Mouse (Mus musculus) spleen, postnatal 10 days (tissue): Measurements from ENCODE around the gene Crybg2.

Experiments used
- DNase-seq, 2 experiments: peaks; one replicate each; pipeline ENCODE4 v3.0.0; 2021 to 2022; ENCODE audit warnings: low spot score in 2 of 2

Crybg2 gene

GRCm38 (mm10) chr4:134119644-134120043, 59.0 kb downstream of the Crybg2 start:
- peak in 1 of 2 experiments; percentile 77 for DNase-seq

GRCm38 (mm10) chr4:134120192-134120805, 59.7 kb downstream of the Crybg2 start:
- peak in 1 of 2 experiments; percentile 36 for DNase-seq

DNA sequence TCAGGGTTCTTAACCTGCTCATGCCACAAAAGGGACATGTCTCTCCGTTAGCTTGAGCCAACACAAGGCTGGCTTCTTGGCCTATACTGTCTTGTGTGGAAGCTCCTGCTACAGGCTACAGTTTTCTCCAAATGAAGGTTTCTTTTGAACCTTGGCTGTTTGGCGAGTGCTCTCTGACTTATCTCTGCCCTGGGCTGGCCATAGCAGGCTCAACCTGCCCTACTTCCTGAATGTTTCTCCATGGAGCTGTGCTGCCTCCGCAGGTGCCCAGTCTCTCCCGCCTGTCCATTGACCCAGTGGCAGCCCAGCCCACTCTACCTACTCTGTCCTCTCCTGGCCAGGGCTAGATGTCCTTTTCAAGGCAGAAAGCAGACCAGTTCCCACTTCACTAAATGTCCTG, 60.3 kb downstream of the Crybg2 start:
- peak in 1 of 2 experiments; percentile 16 for DNase-seq

DNA sequence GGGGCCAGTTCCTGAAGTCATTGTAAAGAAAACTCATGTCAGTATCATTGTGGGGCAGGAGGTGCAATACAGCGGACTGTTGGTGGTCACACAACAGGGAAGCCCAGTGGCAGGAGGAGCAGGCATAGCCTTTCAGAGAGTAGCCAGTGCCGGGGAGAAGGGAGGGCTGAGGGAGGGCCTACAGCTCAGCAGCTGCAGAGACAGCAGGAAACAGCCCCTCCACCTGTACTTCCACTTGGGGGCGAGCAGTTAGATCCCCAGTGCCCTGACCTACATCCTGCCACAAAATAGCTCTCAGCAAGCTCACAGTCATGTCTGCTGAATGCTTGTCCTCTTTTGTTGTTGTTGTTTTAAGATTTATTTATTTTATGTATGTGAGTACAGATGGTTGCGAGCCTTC, 61.0 kb downstream of the Crybg2 start:
- DNase-seq: peak in 1 of 2 experiments; percentile 65

GRCm38 (mm10) chr4:134122281-134122680, 61.7 kb downstream of the Crybg2 start:
- DNase-seq: peak in 1 of 2 experiments; percentile 22

DNA sequence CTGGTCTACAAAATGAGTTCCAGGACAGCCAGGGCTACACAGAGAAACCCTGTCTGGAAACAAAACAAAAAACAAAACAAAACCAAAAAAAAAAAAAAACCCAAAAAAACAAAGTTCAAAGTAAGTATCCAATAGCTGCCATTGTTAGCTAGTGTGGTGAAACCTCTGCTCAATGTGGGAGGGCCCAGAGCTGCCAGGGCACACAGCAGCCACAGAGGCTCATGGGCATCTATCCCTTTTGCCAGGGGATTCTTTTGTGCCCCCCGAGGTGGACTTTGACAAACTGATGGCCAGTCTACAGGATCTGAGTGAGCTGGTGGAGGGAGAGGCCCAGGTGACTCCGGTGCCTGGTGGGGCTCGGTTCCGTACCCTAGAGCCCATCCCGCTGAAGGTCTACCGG, 62.5 kb downstream of the Crybg2 start:
- DNase-seq: no peak

DNA sequence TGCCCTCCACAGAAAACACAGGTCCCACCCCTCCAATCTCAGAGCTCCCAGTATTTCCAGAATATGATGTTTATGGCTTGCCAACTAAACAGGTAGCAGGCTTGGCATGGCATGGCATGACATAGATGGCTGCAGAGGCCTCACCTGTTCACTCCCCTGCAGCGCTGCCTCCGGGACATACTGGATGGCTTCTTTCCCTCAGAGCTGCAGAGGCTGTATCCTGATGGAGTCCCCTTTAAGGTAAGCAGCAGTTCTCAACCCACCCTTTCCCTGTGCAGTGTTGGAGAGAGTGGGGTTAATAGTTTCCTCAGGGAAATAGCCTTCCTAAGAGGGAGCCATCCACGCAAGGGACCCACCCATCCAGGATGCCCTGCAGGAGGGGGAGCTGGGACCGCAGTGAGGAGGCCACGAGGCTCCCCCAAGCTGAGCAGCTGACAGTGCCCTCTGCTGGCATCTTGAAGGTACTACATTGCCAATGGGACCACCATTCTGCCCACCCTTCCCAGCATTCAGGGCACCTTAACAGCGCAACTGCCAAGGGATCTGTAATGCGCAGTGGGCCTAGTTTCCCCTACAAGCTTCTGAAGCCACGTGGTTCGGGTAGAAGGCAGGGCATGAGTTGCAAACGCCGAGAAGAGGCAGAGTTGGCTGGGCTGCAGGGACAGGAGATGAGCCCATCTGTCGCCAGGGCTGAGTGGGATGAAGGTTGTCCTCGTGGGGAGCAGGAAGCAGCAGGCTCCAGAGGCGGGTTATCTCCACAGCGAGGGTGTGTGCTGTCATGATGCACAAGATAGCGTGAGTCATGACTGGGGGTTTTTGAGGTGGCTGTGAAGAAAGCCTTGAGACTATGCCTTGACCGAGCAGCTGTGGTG, 63.3 kb downstream of the Crybg2 start:
- DNase-seq: peak; percentile 60 to 71

GRCm38 (mm10) chr4:134125383-134126060, 64.9 kb downstream of the Crybg2 start:
- no peak for DNase-seq

DNA sequence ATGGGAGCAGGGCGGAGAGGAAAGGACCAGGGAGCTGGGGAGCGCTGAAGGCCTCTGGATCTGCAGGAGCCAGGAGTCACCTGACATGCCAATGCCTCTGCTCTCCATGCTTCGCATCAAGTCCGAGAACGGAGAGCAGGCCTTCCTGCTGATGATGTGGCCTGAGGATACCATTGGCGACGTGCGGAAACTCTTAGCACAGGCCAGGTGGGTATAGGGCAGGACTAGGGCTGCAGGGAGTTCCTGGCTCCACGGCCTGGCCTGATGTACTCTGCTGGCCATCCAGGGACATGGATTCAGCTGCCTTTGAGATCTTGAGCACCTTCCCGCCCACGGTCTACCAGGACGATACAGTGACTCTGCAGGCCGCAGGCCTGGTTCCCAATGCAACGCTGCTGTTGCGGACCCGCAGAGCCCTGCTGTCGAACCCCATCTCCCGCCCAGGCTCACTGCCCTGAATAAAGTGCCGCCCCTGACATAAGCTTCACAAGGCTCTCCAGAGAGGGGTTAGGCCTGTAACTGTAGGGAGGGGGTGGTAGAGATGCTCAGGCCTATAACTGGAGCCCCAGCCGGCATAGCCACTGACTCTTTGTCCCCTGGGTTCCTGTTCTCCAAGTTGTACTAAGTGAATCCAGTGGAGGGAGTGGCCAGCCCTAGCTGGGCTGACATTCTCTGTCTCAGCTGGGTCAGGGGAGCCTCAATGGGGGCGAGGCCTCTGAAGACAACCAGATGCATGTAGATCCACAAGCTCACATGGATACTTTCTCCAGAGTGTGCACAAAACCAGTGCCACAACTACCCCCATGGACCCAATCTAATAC, 65.9 kb downstream of the Crybg2 start:
- no peak for DNase-seq

GRCm38 (mm10) chr4:134127121-134127455, 66.5 kb downstream of the Crybg2 start:
- no peak for DNase-seq

DNA sequence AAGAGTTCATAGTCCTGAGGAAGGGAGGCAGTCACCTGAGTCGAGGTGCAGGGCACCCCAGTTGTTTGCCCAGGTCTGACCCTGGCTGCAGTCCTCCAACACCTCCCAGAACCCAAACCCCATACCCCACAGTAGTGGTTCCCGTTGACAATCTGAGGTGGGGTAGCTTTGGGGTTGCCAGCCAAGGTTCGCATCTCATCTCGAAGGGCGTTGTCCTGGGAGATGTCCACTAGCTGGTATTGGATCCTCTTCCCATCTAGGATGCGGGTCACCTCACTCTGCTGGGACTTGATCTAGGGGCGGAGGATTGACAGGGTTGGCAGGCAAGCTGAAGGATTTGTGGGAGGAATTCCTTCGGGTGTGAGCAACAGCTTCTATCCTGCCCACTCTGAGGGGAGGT, 67.2 kb downstream of the Crybg2 start:
- DNase-seq: peak in 1 of 2 experiments; percentile 16

DNA sequence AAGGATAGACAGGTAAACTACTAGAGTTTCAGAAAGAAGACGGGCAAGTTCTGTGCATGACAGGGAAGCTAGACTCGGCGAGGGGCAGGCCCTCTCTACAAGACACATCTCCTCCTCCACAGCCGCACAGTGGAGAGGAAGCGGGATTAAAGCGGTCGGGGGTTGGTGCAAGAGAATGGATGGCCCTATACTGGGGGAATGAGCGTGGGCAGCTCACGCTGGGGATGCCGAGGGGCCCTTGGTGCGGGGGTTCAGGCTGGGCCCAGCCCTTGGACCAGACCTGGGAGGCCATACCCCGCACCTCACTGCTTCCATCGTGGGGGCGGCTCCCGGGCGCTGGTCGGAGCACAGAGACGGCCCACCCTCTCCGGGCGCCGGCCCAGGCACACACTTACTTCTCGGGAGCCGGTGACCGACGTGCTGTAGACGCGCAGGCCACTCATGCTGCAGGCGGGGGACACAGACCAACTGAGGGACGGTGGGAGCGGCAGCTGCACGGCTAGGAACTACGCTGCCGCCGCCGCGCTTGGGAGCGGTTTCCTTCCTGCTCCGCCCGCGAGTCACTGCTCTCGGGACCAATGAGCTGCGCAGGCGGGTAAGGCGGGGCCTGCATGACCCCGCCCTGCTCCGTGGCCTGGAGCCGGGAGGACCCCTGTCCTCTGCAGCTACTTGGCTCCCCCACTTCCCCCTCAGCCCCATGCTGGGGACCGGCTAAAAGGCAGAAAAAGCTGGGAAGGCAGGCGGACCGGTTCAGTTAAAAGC, 67.8 kb downstream of the Crybg2 start, which contains the start of gene Sh3bgrl3:
TSS of gene Sh3bgrl3 (minus strand) at position 569 of the 762 bp plus-strand sequence.
- peak; percentile 76 to 90 for DNase-seq

- DNase-seq: peak in 1 of 2 experiments; percentile 65
These were observed 68.4 kb downstream of the Crybg2 start for GRCm38 (mm10) chr4:134128983-134129362.

- peak in 1 of 2 experiments; percentile 52 for DNase-seq
These were observed 68.9 kb downstream of the Crybg2 start for GRCm38 (mm10) chr4:134129482-134129881.

- DNase-seq: no peak
These were observed 71.5 kb downstream of the Crybg2 start for GRCm38 (mm10) chr4:134132117-134132516.

- DNase-seq: no peak
These were observed 72.0 kb downstream of the Crybg2 start for GRCm38 (mm10) chr4:134132519-134133095.

- no peak for DNase-seq
These were observed 75.8 kb downstream of the Crybg2 start for GRCm38 (mm10) chr4:134136280-134136926.

- DNase-seq: no peak
These were observed 78.2 kb downstream of the Crybg2 start for GRCm38 (mm10) chr4:134138857-134139256.
